Mouse (Mus musculus) cerebellum, adult 2 months (tissue): Measurements from ENCODE around the gene Gm20908. TPM values are rescaled to one million over a fixed set of nuclear protein-coding genes. Genes with fewer than 3 reads are reported as not detected.
"Not testable (repeated sequence)": the region's sequence is repeated elsewhere in the genome, so short reads cannot be mapped to it uniquely, and the experiment has no call there.

Experiments
- DNase-seq, 2 experiments: peaks; one replicate each; pipeline ENCODE4 v3.0.0; 2021
- H3K27ac ChIP-seq: fragments of 200-500 bp; 2 replicates; pipeline ENCODE4 v1.5.1; 2012; ENCODE audit warnings: low read length, control low read depth, inconsistent platforms; ENCODE audit not compliant: insufficient read depth
- H3K27me3 ChIP-seq: fragments of 200-500 bp; 2 replicates; pipeline ENCODE4 v1.6.1; 2012; ENCODE audit warnings: inconsistent platforms, mild to moderate bottlenecking, low read length, moderate library complexity; ENCODE audit not compliant: control insufficient read depth, insufficient read depth
- H3K4me1 ChIP-seq: fragments of 200-500 bp; 2 replicates; pipeline ENCODE4 v1.6.1; 2011; ENCODE audit warnings: low read length; ENCODE audit not compliant: control insufficient read depth, insufficient read depth
- H3K4me3 ChIP-seq: fragments of 200-500 bp; replicated peaks from 2 replicates; pipeline ENCODE3; 2011; ENCODE audit warnings: mild to moderate bottlenecking, low read depth, low read length, control low read depth; ENCODE audit not compliant: insufficient read depth
- WGBS: fragments of 180-500 bp; shearing (Covaris S2); methylation state at CpG from one replicate; pipeline ENCODE4 v1.1.7; 2018; 5-methylcytosine and 5-hydroxymethylcytosine counted together
- polyA plus RNA-seq: library from polyadenylated mRNA; depleted of rRNA; stranded (reverse); fragments of >200 nt; gene quantifications from 2 replicates; pipeline ENCODE4 v1.2.3, GENCODE M21; 2012; rRNA removed

Gm20908 gene
- polyA plus RNA-seq = not detected in 2 replicates

DNA sequence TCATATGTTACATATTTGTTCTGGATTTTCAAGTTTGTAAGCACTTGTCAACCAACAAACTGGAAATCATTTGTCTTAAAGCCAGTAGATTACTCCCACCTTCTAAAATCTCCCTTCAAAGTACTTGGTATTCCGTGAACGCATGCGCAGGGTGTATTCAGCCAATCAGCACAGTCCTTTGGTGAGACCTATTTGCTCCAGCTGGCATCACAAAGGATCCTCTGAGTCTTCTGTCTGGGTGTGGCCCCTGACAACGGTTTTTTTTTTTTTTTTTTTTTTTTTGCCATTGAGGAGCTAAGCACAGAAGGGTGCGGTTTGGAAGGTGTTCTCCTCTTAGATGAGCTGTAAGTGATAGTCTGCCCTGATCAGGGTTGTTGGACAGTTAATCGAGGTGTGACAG is at the start of gene Gm20908:
Gm20908 (plus strand) TSS at position 301 of the 400 bp plus-strand sequence.
- H3K27me3 ChIP-seq, DNase-seq, H3K4me3 ChIP-seq, H3K27ac ChIP-seq, H3K4me1 ChIP-seq: not testable (repeated sequence)
- WGBS = no CpG with 5 or more reads among the region's 6 CpGs
